Mouse (Mus musculus) regulatory T cell (primary cell): ENCODE results near the gene Zscan12.
"Not testable (repeated sequence)": the region's sequence is repeated elsewhere in the genome, so short reads cannot be mapped to it uniquely, and the experiment has no call there.

ENCODE experiments used
- in situ Hi-C: fragments of 300-600 bp; cut with MboI, MseI; formaldehyde crosslinking; loops from one replicate; pipeline ENCODE4 v1.15.1; 2025; ENCODE audit warnings: high pct_unique_total_duplicates

Zscan12 gene

GRCm38 (mm10) chr13:21362621-21363248, at the start of gene Zscan12:
Gene Zscan12 (plus strand): TSS chr13:21362820.
- in situ Hi-C loops = no loop called here

DNA sequence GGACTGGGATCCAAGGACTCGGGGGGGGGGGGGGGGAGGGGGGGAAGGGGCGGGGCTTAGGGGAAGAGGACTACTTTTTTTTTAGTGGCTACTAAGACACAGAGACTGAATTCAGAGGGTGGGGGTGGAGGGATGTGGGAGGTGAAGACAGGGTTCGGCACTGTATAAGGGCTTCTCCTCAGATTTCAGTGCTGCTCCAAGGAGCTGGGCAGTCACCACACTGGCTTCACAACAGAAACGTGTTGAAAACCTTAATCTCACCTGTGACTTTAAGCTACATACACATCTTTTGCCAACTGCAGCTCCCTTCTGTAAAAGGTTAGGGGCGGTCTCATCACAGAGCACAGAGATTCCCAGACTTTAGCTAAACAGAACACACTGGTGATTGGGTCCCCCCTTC, 49.8 kb upstream of the Zscan12 start:
- in situ Hi-C loops = no loop called here

DNA sequence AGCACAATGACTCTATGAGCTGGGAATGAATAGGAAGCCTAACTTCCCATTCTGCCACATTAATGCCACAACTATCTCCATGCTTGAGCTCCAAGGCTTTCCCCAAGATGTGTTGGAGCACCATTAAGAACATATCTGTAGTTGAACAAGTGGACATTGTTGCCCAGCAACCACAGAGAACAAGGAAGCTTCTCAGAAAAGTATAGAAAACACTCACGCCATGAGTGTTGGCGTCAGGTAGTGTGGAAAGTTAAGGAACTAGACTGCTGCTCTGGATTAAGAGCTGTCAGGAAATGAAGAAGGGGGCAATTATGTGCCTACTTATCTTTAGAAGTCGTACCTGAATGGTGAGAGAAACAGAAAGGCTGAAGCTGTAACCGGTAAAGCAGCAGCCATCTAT, 48.7 kb upstream of the Zscan12 start:
- in situ Hi-C loops = no loop called here

- in situ Hi-C loops = no loop called here
Measured at GRCm38 (mm10) chr13:21320262-21320661, 42.4 kb upstream of the Zscan12 start.

- in situ Hi-C loops = no loop called here
Measured at GRCm38 (mm10) chr13:21321890-21322494, 40.6 kb upstream of the Zscan12 start.

- in situ Hi-C loops = no loop called here
Measured at GRCm38 (mm10) chr13:21322509-21323375, 39.9 kb upstream of the Zscan12 start.

- in situ Hi-C loops = no loop called here
Measured at GRCm38 (mm10) chr13:21323405-21323804, 39.2 kb upstream of the Zscan12 start.

GRCm38 (mm10) chr13:21326191-21326590, 36.4 kb upstream of the Zscan12 start:
- in situ Hi-C loops = loop anchor here (5.0 to 25.0 kb wide), 3 partner anchors 94 to 489 kb away; no protein-coding TSS in a partner anchor

DNA sequence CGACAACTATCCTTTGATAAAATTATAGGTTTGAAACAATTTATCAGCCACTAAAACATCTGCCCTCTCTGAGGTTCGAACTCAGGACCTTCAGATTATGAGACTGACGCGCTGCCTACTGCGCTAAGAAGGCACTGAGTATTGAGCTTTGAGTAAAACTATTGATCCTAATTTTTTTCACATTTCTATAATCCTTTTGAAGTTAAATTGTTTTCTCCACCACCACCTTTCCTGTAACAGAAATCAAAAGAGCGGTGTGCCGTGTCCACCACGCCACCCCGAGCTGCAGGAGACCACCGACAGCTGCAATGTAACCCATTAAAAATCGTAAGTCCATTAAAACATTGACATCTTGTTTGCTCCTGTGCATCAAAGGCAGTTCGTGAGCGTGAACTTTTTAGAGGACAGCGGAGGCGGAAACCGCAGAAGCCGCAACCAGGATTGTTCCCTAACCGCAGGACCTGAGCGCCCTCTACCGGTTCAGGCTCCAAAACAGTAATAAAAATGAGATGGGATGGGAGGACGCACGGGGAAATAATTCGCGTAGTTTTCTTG, 35.9 kb upstream of the Zscan12 start:
- in situ Hi-C loops = loop anchor here (5.0 to 25.0 kb wide), 3 partner anchors 94 to 489 kb away; no protein-coding TSS in a partner anchor

DNA sequence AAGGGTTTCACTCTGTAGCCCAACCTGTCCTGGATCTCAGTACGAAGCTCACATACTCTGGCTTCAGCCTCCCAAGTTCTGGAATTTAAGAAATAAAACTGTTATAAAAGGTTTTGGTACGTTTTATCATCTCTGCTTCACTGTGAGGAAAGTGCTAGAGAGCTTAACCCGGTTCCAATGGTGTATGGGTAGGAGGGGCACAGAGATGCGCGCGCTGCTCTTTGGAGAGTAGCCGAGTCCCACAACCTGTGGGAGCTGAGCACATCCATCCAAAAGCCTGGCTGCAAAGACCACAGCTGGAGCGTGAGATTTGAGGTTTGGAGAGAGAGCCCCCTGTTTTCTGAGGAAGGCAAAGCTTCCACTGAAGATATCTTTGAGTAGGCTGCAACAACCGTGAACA, 35.2 kb upstream of the Zscan12 start:
- in situ Hi-C loops = loop anchor here (5.0 to 25.0 kb wide), 3 partner anchors 95 to 490 kb away; no protein-coding TSS in a partner anchor

GRCm38 (mm10) chr13:21346610-21347009, 16.0 kb upstream of the Zscan12 start, which contains the start of gene Olfr1367:
Gene Olfr1367 (plus strand): TSS chr13:21346910.
- in situ Hi-C loops = loop anchor here (25.0 kb wide), 1 partner anchor 509 kb away; no protein-coding TSS in a partner anchor

GRCm38 (mm10) chr13:21350593-21350992, 12.0 kb upstream of the Zscan12 start:
- in situ Hi-C loops = no loop called here

GRCm38 (mm10) chr13:21363719-21364118, 1.1 kb downstream of the Zscan12 start:
- in situ Hi-C loops = no loop called here

GRCm38 (mm10) chr13:21366635-21367034, 4.0 kb downstream of the Zscan12 start:
- in situ Hi-C loops = no loop called here

DNA sequence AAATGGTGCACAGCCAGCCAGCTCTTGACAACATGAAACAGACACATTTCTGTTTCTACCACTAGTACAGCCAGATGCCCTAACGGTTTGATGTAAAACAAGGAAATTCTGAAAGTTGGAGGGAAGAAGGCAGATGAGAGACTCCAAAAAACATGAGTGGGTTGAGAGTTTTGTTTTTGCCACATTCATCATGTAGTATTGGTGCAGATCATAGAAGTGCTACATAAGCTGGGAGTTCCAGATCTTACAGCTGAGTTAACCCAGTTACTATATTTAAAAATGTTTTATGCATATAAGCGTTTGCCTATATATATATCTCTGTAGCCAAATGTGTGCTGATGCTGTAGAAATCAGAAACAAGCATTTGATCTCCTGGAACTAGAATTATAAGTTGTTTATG, 10.1 kb downstream of the Zscan12 start:
- in situ Hi-C loops = no loop called here

GRCm38 (mm10) chr13:21377773-21378172, 15.2 kb downstream of the Zscan12 start:
- in situ Hi-C loops = no loop called here

GRCm38 (mm10) chr13:21395211-21395610, 32.6 kb downstream of the Zscan12 start:
- in situ Hi-C loops = no loop called here

DNA sequence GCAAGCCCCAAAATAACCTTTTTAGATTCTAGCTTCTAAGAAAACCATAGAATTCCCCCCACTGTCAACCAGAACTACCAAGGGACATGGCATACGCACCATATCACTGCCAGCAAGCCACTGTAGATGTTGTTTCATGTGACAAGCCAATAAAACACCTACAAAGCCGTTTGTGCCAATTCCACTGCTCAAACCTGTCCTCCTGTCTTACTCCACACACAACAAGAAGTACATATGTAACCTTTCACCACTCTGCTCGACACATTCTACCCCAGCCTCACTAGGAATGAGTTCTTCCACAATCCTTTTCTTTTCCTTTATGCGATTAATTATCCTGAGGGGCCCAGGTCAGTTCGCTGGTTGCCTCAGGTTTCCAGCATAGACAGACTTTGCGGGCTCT, 33.0 kb downstream of the Zscan12 start:
- in situ Hi-C loops = no loop called here

DNA sequence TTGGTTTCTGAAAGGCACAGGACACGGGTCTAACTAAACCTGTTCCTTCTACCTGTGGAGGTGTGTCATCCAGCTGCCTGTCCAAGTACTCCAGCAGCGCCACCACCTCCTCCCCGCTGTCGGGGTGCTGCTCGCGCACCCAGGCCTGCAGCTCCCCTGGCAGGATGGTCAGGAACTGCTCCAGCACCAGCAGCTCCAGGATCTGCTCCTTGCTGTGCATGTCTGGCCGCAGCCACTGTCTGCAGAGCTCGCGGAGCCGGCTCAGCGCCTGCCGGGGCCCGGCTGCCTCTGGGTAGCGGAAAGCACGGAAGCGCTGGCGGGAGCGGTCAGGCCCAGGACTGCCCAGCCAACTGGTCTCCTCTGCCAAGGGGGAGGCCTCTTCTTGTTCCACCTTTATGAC, 33.4 kb downstream of the Zscan12 start:
- in situ Hi-C loops = not testable (repeated sequence)

DNA sequence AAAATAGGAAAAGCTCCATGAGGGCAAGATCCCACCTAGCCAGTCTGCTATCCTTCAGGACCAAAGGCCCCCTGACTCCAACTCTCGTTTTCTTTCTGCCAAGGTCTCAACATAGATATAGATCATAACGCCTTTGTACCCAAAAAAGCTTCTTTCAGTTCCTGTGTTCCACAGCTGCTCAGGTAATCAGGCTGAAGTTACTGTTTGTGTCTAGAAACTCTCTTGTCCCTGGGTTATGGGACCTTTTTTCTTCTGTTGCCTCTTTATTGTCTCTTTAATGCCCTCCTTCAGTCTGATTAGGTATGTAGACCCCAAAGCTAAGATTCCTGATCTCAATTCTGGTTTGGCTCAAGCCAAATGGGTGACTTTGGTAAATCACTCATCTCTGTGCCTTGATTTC, 34.9 kb downstream of the Zscan12 start:
- in situ Hi-C loops = no loop called here

GRCm38 (mm10) chr13:21401166-21401565, 38.5 kb downstream of the Zscan12 start:
- in situ Hi-C loops = loop anchor here (5.0 kb wide), 1 partner anchor 46 kb away; no protein-coding TSS in a partner anchor
